Mouse (Mus musculus) stomach, embryonic 16.5 days (tissue): ENCODE results near the gene Msh5. TPM values are rescaled to one million over a fixed set of nuclear protein-coding genes. Genes with fewer than 3 reads are reported as not detected.

Experiments
- ATAC-seq: fragments of 200-750 bp; cut with Nextera tagmentation; 2 replicates; pipeline ENCODE4 v1.8.0; 2017; ENCODE audit warnings: moderate number of reproducible peaks, moderate TSS enrichment; ENCODE audit not compliant: insufficient read depth, low FRiP score
- H3K27ac ChIP-seq: fragments of 300-500 bp; sonication (generic); 2 replicates; pipeline ENCODE4 v1.5.1; 2014; ENCODE audit warnings: low read length
- H3K27me3 ChIP-seq: fragments of 300-500 bp; sonication (generic); 2 replicates; pipeline ENCODE4 v1.6.1; 2014; ENCODE audit warnings: low read length, control low read depth, mixed read lengths; ENCODE audit not compliant: control insufficient read depth, insufficient read depth
- H3K36me3 ChIP-seq: fragments of 300-500 bp; sonication (generic); 2 replicates; pipeline ENCODE4 v1.6.1; 2014; ENCODE audit warnings: low read length; ENCODE audit not compliant: control insufficient read depth, insufficient read depth
- H3K4me1 ChIP-seq: fragments of 300-500 bp; sonication (generic); 2 replicates; pipeline ENCODE4 v1.6.1; 2014; ENCODE audit warnings: low read length, control low read depth, mixed read lengths; ENCODE audit not compliant: control insufficient read depth, insufficient read depth
- H3K4me2 ChIP-seq: fragments of 300-500 bp; sonication (generic); 2 replicates; pipeline ENCODE4 v1.6.1; 2014; ENCODE audit warnings: low read depth, low read length, mixed read lengths
- H3K4me3 ChIP-seq: fragments of 300-500 bp; sonication (generic); replicated peaks from 2 replicates; pipeline ENCODE4 v1.5.1; 2014; ENCODE audit warnings: mild to moderate bottlenecking, low read length
- H3K9ac ChIP-seq: fragments of 300-500 bp; sonication (generic); 2 replicates; pipeline ENCODE4 v1.6.1; 2014; ENCODE audit warnings: low read length
- H3K9me3 ChIP-seq: fragments of 300-500 bp; sonication (generic); replicated peaks from 2 replicates; pipeline ENCODE4 v1.6.1; 2016; ENCODE audit warnings: low read length, control low read depth; ENCODE audit not compliant: control insufficient read depth
- WGBS: fragments of 180-500 bp; shearing (Covaris S2); extraction: QIAGEN DNeasy Blood & Tissue Kit; methylation state at CpG from one replicate; pipeline ENCODE4 v1.1.7; 2014; 5-methylcytosine and 5-hydroxymethylcytosine counted together
- polyA plus RNA-seq: library from polyadenylated mRNA; unstranded; fragments of >200 nt; fragmentation: Nextera tagmentation; extraction: Ambion mirVana; gene quantifications from 2 replicates; pipeline ENCODE4 v1.2.1, GENCODE M21; 2015

Msh5 gene
- polyA plus RNA-seq, 1 experiment from 2014 or later = 4.2 TPM

- WGBS = 89% methylated on average over 4 of the region's 4 CpGs
- Histone ChIP-seq H3K4me2 (no peak overlapping the region), H3K36me3 (no peaks in the 10 kb centered on the region), H3K4me3 (no peak overlapping the region), H3K9ac (no peak overlapping the region), H3K4me1 (peaks cover 9% of the 10 kb centered on the region), H3K27ac (no peak overlapping the region), H3K27me3 (no peaks in the 10 kb centered on the region), H3K9me3 (no peaks in the 10 kb centered on the region)
- ATAC-seq = no peak
Measured at GRCm38 (mm10) chr17:34979631-34980030, 66.9 kb downstream of the Msh5 start.

Other genes with a start within 250 kb of the Msh5 start
- 0.21 and 6.9 TPM in 2 replicates for gene Cyp21a1, start 242.2 kb downstream of the Msh5 start, polyA plus RNA-seq
- gene Stk19, start 209.8 kb downstream of the Msh5 start, polyA plus RNA-seq = 23.8 and 25.8 TPM in 2 replicates
- 48.9 and 53.3 TPM in 2 replicates for gene Dxo, start 209.7 kb downstream of the Msh5 start, polyA plus RNA-seq
- 45.0 and 48.1 TPM in 2 replicates for gene Skiv2l, start 196.5 kb downstream of the Msh5 start, polyA plus RNA-seq
- gene Nelfe, start 196.4 kb downstream of the Msh5 start, polyA plus RNA-seq = 89.5 and 96.4 TPM in 2 replicates
- 27.8 and 28.9 TPM in 2 replicates for gene Cfb, start 184.2 kb downstream of the Msh5 start, polyA plus RNA-seq
- gene Zbtb12, start 167.3 kb downstream of the Msh5 start, polyA plus RNA-seq = 1.0 and 1.1 TPM in 2 replicates
- 0.49 TPM in 1 of 2 replicates, not detected in the other for gene Gm20547, start 164.7 kb downstream of the Msh5 start, polyA plus RNA-seq
- 4.4 and 5.5 TPM in 2 replicates for gene C2, start 148.5 kb downstream of the Msh5 start, polyA plus RNA-seq
- gene Ehmt2, start 148.3 kb downstream of the Msh5 start, polyA plus RNA-seq = 61.0 and 61.1 TPM in 2 replicates
- gene Slc44a4, start 132.3 kb downstream of the Msh5 start, polyA plus RNA-seq = 19.3 and 21.1 TPM in 2 replicates
- gene Neu1, start 115.5 kb downstream of the Msh5 start, polyA plus RNA-seq = 36.7 and 40.6 TPM in 2 replicates
- gene Hspa1b, start 87.5 kb downstream of the Msh5 start, polyA plus RNA-seq = 0.94 and 1.4 TPM in 2 replicates
- 0.27 TPM in 1 of 2 replicates, not detected in the other for gene Gm20481, start 76.8 kb downstream of the Msh5 start, polyA plus RNA-seq
- 13.7 and 16.3 TPM in 2 replicates for gene Hspa1a, start 74.6 kb downstream of the Msh5 start, polyA plus RNA-seq
- 0.96 and 1.4 TPM in 2 replicates for gene Hspa1l, start 74.0 kb downstream of the Msh5 start, polyA plus RNA-seq
- gene Lsm2, start 64.9 kb downstream of the Msh5 start, polyA plus RNA-seq = 145 and 146 TPM in 2 replicates
- 81.1 and 82.1 TPM in 2 replicates for gene Vars, start 45.8 kb downstream of the Msh5 start, polyA plus RNA-seq
- gene Vwa7, start 30.2 kb downstream of the Msh5 start, polyA plus RNA-seq = 0.26 and 0.42 TPM in 2 replicates
- gene Sapcd1, start 18.7 kb downstream of the Msh5 start, polyA plus RNA-seq = 14.2 and 14.3 TPM in 2 replicates
- gene Clic1, start 3.2 kb upstream of the Msh5 start, polyA plus RNA-seq = 396 and 441 TPM in 2 replicates
- 190 and 193 TPM in 2 replicates for gene Ddah2, start 12.3 kb upstream of the Msh5 start, polyA plus RNA-seq
- gene Ly6g6c, start 18.6 kb upstream of the Msh5 start, polyA plus RNA-seq = 50.6 and 109 TPM in 2 replicates
- 0.48 and 1.0 TPM in 2 replicates for gene Mpig6b, start 19.4 kb upstream of the Msh5 start, polyA plus RNA-seq
- 32.3 and 49.2 TPM in 2 replicates for gene Ly6g6e, start 30.2 kb upstream of the Msh5 start, polyA plus RNA-seq
- gene Ly6g6d, start 31.3 kb upstream of the Msh5 start, polyA plus RNA-seq = 3.2 and 4.1 TPM in 2 replicates
- gene Ly6g6f, start 38.9 kb upstream of the Msh5 start, polyA plus RNA-seq = 0.46 and 0.54 TPM in 2 replicates
- gene Abhd16a, start 42.5 kb upstream of the Msh5 start, polyA plus RNA-seq = 95.8 and 97.9 TPM in 2 replicates
- not detected in 2 replicates for gene Ly6g5c, start 61.5 kb upstream of the Msh5 start, polyA plus RNA-seq
- 0.53 and 0.89 TPM in 2 replicates for gene Ly6g5b, start 68.7 kb upstream of the Msh5 start, polyA plus RNA-seq
- gene Gpank1, start 74.7 kb upstream of the Msh5 start, polyA plus RNA-seq = 18.1 and 19.4 TPM in 2 replicates
- 245 and 269 TPM in 2 replicates for gene Csnk2b, start 75.3 kb upstream of the Msh5 start, polyA plus RNA-seq
- gene D17H6S53E, start 79.6 kb upstream of the Msh5 start, polyA plus RNA-seq = 11.7 and 14.2 TPM in 2 replicates
- 24.9 and 34.0 TPM in 2 replicates for gene Apom, start 85.3 kb upstream of the Msh5 start, polyA plus RNA-seq
- gene Bag6, start 88.4 kb upstream of the Msh5 start, polyA plus RNA-seq = 41.2 and 48.4 TPM in 2 replicates
- 111 and 125 TPM in 2 replicates for gene Prrc2a, start 118.2 kb upstream of the Msh5 start, polyA plus RNA-seq
- 19.9 and 20.2 TPM in 2 replicates for gene Aif1, start 129.3 kb upstream of the Msh5 start, polyA plus RNA-seq
- gene Lst1, start 141.7 kb upstream of the Msh5 start, polyA plus RNA-seq = 28.1 and 29.9 TPM in 2 replicates
- gene Ltb, start 147.7 kb upstream of the Msh5 start, polyA plus RNA-seq = 2.0 TPM in 2 replicates
- 0.32 TPM in 1 of 2 replicates, not detected in the other for gene Tnf, start 155.3 kb upstream of the Msh5 start, polyA plus RNA-seq
- gene Lta, start 158.6 kb upstream of the Msh5 start, polyA plus RNA-seq = 0.44 and 0.46 TPM in 2 replicates
- gene Gm16181, start 174.1 kb upstream of the Msh5 start, polyA plus RNA-seq = 0.27 TPM in 1 of 2 replicates, not detected in the other
- gene Atp6v1g2, start 186.9 kb upstream of the Msh5 start, polyA plus RNA-seq = 6.0 and 6.8 TPM in 2 replicates
- gene Nfkbil1, start 189.0 kb upstream of the Msh5 start, polyA plus RNA-seq = 6.4 and 8.8 TPM in 2 replicates
- 340 and 353 TPM in 2 replicates for gene Ddx39b, start 195.0 kb upstream of the Msh5 start, polyA plus RNA-seq
- gene H2-D1, start 216.0 kb upstream of the Msh5 start, polyA plus RNA-seq = 169 and 219 TPM in 2 replicates